Mouse (Mus musculus) MEL-GATA-1-ER (cell line): ENCODE data around the gene Tsc2.
A peak's percentile ranks its signal among the peaks of the same experiment; 100 is the strongest.

Experiments used
- DNase-seq: peaks from one replicate; pipeline ENCODE4 v3.0.0-alpha.2; 2012; ENCODE audit warnings: low read depth; ENCODE audit errors: extremely low read depth

Tsc2 gene

GRCm38 (mm10) chr17:24648731-24649377 lies 16.4 kb upstream of the Tsc2 start:
- DNase-seq: no peak

GRCm38 (mm10) chr17:24647493-24647892 lies 15.1 kb upstream of the Tsc2 start:
- no peak for DNase-seq

DNA sequence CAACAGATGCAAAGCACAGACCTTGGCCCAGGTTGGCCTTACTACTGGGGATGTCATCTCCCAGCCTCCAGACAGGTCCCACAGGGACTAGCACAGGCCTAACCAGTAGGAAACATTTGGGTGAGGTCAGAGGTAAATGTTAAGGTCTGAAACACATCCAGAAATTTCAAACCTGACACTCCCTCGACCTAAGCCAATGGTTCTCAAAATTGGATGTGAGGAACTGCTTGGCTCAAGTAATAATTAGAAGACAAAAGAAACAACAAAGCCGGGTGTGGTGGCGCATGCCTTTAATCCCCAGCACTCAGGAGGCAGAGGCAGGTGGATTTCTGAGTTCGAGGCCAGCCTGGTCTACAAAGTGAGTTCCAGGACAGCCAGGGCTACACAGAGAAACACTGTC lies 14.0 kb upstream of the Tsc2 start:
- DNase-seq: no peak

- no peak for DNase-seq
Observed at GRCm38 (mm10) chr17:24645916-24646315, 13.5 kb upstream of the Tsc2 start.

DNA sequence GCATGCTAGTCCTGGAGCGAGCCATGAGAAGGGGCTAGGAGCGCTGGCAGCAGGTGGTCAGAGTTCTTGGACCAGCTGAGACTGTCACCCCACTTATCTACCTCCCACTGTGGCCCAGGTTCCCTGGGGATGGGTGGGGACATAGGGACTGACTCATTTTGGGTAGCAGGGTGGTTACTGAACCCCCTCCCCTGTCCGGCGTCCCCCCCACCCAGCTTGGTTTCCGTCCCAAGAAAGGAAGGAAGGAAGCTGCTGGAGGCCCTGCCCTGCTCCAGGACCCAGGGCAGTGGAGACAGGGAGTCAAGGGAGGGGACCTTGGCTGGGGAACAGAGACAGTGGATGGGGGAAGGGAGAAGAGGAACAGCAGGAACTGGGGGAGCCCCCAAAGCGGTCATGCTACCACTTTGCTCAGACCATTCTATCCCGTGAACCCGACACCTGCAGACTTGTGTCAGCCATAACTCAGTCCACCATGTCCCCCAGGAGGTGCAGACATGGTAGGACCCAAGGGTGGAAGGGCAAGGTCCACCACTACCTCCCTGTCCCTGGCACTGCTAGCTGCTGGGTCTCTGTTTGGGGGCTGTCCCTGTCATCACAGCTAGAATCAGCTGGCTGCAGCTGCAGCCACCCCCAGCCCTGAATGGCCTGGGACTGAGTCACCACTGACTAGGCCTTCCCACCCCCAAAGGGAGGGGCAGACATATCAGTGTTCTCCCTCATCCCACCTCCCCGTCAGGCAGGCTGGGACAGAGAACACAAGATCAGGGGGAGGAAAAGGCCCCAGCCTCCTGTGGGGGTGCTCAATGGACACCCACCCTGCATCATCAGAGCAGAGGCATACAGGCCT lies 12.7 kb upstream of the Tsc2 start:
- no peak for DNase-seq

GRCm38 (mm10) chr17:24644030-24644715 lies 11.7 kb upstream of the Tsc2 start:
- no peak for DNase-seq

DNA sequence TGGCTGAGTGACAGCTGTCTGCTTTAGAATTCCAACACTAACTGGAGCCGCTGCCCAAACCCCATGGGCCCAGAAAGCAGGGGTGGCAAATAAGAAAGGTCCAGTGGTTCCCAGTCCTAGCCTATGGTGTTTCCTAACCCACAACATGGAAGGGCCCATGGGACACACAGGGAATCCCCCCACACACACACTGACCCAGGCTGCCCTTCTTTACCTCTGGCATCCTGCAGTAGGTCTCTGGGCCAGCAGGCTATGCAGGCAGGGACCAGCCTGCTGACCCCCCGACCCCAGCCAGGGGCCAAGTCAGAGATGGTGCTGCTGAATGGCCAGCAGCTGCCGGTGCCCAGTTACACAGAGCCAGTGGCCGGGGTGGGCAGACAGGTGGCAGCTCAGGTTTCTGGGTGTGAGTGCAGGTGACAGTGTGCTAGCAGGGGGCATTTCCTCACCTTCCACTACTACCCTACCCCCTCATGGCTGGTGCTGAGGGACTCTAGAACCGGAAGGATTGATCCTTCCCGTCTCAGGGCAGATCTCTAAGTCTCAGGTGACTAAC lies 10.4 kb upstream of the Tsc2 start:
- no peak for DNase-seq

DNA sequence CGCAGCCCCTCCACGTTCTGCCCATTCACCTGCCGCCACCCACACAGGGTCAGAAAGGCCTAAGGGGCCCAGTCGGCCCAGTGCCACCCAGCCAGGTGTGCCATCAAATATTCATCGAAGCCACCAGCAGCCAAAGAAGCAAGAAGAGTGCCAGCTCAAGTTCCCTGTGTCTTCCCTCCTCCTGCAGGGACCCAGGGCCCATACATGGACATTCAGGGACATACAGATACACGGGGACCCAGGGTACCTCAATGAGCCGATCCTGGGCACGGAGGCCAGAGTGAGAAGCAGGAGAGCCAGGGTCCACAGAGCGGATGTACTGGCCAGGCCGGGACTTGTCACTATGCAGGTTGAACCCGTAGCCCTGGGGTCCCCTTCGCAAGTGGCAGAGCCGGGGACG lies 9.5 kb upstream of the Tsc2 start:
- DNase-seq: no peak

DNA sequence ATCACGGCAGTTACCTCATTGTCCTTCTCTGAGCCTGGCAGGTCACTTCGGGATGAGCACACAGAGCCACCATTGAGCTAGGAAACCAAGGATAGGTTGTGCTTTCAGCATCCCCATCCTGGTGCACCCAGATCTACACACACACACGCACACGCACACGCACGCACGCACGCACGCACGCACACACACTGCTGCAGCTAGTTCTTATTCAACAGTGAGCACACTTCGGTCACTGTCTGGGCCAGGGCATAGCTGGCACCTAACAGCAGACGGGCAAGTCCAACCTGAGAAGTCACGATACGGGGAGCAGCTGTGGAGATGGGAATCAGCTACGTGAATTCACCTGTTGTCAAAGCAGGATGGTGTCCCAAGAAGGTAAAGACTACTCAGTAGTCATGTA lies 8.2 kb upstream of the Tsc2 start:
- no peak for DNase-seq

GRCm38 (mm10) chr17:24640119-24640518 lies 7.7 kb upstream of the Tsc2 start:
- no peak for DNase-seq

DNA sequence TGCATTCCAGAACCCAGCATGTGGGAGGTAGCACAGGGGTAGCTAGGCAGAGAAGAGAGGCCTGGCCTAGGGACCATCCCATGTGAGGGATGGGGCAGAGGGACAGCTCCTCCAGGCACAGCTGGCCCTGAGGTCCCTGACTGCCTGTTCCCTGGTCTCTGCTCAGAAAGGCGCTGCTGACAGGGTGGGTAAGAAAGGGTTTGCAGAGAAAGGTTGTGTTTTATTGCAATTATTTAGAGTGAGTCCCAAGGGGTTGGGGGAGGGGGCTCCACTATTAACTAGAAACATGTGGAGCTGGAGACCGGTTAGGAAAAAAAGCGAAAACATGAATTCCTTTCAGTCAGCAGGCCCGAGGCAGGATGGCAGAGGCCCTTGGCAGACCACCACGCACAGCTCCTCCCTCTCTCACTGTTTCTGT lies 7.2 kb upstream of the Tsc2 start:
- DNase-seq: no peak

DNA sequence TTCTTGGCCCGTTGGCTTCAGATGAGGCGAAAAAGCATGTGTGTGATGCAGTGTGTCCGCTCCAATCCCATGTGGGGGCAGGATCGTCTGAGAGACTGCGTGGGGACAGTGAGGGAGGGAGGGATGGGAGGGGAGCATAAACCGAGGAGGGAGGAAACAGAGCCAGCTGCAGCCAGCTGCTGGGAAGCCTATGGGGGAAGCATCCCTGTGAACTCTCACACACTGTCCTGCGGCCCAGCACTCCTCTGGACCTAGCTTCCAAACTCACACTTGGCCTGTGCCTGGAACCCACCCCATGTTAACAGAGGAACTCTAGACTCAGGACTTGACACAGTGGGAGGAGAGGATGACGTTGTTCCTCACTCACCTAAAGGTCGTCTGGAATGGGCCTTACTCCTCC lies 6.4 kb upstream of the Tsc2 start:
- no peak for DNase-seq

DNA sequence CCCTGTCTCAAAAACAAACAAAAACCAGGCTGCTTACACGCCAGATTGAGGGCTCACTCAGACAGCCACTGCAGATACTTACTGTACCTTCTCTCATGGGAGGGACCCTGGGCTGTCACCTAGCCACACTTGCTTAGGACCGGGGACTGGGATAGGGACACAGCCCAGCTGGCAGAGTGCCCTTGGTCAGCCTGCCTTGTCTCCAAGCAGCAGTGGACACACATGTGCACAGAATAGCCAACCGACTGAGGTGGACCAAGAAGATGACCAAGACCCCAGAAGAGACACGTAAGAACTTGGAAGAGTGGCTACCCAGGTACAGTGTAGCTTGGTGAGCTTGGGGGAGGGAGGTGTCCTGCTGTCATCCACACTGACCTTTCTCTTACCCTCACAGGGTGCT lies 5.8 kb upstream of the Tsc2 start:
- DNase-seq: no peak

- DNase-seq: no peak
Observed at GRCm38 (mm10) chr17:24636781-24637481, 4.5 kb upstream of the Tsc2 start.

DNA sequence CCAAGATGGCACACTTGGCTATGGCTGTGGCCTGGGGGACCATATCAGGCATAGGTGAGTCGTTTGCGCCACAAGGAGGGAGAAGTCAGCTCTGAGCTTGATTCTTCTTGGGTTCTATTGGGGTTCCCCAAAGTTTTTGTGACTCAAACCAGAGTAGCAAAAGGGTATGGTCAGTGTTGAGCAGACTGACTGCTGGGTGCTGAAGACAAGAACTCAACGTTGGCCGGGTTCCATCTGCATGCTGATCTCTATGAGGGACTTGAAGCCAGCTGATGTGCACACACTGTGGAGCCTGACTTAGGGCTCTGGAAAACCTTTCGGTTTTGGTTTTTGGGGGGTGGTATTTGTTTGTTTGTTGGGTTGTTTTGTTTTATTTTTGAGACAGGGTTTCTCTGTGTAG lies 3.3 kb upstream of the Tsc2 start:
- DNase-seq: no peak

- DNase-seq: no peak
Observed at GRCm38 (mm10) chr17:24635024-24635423, 2.6 kb upstream of the Tsc2 start.

- no peak for DNase-seq
Observed at GRCm38 (mm10) chr17:24633831-24634230, 1.4 kb upstream of the Tsc2 start.

DNA sequence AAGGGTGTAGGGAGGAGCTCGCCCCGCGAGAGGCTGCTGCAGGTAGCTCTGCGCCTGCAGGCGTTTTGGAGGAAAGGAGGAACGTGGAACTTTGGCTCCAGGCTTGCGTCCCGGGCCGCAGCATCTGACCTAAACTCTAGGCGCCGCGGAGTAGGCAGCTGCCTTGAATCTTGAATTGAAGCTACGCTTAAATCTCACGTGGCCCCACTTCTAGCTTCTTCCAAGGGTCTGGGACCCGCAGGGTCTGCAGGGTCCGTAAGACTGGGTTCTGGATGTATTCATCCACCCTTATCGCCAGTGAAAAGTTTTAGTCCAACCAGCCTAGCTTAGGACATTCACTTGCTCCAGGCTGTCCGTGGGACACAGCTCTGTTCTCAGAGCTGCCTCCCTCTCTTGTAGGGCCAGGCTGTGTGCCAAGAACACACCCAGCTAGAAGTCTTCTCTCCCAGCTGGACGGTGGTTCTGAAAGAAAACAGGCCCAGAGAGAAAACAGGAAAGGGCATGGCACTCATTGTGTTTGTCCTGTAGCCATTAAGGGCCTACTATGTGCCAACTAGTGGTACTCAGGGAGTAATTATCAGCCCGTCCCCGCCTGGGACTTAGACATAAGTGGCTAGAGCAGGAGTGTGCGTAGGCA lies 501 bp upstream of the Tsc2 start:
- peak; percentile 40 for DNase-seq

- DNase-seq: no peak
Observed at GRCm38 (mm10) chr17:24630072-24630471, 2.4 kb downstream of the Tsc2 start.

DNA sequence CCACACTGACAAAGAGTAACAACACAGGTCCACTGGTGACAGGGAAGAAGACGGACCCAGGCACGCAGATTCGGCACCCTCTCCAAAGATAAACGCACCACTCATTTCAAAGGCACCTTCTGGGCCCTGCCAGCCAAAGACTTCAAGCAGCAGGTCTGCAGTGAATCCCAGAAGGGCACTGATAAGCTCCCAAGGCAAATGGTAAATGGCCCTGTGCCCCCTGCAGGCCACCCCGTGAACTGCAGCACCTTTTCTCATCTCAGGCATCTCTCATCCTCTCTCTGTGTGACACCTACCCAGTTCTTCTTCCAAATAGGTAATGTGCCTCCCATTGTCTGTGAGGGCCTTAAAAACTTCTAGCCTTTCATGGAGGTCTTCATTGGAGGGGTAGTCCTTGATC lies 3.8 kb downstream of the Tsc2 start:
- DNase-seq: peak; percentile 56

- no peak for DNase-seq
Observed at GRCm38 (mm10) chr17:24625472-24625871, 7.0 kb downstream of the Tsc2 start.
